Mouse (Mus musculus): ENCODE measurements around the gene Rnf41.
A peak's percentile ranks its signal among the peaks of the same experiment; 100 is the strongest.

The Rnf41 gene

DNA sequence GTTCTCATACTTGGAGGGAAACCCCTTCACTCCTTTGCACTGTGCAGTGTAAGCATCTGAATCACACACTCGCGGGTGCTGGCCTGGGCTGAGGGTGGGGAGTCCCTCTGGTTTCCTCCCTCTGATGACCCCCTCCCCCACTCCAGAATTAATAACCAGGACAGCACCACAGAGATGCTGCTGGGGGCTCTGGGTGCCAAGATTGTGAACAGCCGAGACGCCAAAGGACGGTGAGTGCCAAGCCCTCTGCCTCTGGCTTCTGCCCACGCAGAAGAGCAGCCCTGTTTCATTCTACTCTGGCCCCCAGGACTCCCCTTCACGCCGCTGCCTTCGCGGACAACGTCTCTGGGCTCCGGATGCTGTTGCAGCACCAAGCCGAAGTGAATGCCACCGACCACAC, 22.5 kb upstream of the Rnf41 start:
- no peak for DNase-seq (ENCODE audit: low spot score)

DNA sequence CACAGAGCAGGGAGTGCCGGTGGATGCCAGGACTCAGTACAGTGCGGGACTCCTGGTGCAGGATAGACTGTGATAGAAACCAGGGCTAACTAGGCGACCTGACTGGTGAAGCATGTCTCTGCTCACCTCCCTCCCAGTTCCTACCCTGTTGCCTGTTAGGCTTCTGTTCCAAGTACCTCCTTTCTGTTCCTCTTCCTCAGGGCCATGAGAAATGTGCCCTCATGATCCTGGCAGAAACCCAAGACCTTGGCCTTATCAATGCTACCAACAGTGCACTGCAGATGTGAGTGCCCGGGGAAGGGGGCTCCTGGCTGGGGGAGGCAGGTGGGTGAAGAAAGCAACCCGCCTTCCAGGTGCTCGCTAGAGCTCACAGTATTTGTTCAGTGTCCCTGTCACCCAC, 21.9 kb upstream of the Rnf41 start:
- DNase-seq (ENCODE audit: low spot score), result no peak

DNA sequence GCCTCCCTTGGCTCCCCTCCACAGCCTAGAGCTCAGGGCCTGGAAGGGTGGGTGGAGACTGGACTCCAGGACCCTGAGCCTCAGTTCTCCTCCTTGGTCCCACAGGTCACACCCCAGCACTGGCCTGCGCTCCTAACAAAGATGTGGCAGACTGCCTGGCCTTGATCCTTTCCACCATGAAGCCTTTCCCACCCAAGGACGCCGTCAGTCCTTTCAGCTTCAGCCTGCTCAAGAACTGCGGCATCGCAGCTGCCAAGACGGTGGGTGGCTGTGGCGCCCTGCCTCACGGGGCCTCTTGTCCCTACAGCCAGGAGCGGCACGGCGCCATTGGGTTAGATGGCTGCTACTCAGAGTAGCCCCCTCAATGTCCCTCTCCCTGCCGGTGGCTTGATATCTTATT, 21.1 kb upstream of the Rnf41 start:
- no peak for DNase-seq (ENCODE audit: low spot score)

DNA sequence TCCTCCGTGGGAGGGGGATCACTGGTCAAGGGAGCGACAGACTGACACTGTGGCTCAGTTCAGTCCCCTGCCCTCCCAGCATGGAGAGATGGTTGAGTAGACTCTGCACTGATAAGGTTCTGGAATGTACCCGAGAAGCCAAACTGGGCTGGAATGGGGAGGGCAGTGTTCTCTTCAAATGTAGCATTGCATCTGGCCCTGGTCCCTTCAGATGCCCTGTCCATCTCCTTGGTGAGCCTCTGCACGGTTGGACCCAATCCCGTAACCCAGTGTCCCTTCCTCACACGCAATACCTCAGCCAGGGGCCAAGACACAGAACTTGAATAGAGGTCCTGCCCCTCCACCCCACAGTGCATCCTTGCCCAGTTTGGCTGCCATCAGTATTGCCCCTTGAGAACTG, 19.6 kb upstream of the Rnf41 start:
- DNase-seq (ENCODE audit: low spot score), result no peak

DNA sequence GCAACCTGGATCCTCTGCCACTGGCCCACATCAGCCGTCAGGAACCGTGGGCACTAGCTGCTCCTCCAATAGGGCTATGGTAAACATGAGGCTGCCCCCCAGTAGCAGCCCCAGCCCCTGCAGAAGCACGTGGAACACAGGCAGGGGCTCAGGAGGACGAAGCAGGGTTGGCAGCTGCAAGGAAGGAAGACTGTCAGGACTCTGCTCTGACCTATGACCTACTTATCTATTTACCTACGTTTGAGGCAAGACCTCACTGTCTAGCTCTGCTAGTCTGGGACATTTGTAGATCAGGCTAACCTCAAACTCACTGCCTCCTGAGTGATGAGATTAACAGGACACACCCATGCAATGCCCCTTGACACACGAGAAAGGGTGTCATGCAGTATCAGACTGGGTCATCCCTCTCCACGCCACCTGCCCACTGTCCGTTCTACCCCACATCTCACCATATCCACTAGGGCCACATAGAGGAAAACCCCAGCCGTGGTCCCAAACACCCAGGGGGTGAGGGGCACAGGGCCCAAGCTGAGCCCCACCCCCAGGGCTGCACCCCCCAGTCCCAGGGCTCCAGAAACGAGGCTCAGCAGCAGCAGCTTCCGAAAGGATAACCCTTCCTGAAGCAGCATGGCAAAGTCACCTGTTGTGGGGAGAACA, 15.3 kb upstream of the Rnf41 start:
- DNase-seq (ENCODE audit: low spot score), result no peak

DNA sequence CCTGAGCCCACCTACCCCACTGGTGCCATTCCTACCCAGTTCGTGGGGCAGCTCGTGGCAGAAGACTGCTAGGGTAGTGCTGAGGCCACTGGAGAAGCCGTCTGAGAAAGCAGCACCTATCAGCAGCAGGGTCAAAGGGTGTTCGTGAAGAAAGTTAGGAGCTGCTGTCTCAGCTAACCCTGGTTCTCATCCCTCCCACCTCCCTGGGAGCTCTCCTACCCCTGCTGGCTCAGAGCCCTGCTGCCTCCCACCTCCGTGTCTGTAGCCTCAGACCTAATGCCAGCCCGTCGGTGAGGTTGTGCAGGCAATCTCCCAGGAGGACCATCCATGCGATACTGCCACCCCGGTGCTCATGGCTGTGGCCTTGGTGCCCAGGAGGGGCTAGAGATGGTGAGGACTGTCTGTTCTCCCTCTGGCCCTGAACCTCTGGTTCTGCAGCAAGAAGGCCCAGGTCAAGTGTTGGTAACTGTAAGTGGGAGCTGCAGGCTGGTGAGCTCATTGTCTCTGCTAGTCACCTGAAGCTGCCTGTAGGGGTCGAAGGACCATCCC, 14.7 kb upstream of the Rnf41 start:
- no peak for DNase-seq (ENCODE audit: low spot score)

DNA sequence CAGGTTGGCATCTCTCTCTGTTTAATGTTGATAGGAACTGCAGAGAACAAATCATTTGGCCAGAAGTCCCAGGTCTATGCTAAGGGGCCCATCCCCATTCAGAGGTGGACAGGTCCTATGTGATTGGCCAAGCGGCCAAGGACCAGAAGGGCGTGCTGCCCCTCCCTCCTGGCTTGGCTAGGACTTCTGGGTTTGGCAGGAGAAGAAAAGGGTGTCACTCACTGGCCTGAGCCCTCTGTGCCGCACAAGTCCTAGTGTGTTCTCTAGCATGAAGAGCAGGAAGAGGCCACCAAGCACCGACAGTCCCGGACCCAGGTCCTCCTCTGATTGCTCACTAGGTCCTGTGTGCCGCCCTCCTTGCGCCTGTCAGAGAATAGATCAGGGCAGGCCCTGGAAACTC, 14.0 kb upstream of the Rnf41 start:
- DNase-seq (ENCODE audit: low spot score), result no peak

DNA sequence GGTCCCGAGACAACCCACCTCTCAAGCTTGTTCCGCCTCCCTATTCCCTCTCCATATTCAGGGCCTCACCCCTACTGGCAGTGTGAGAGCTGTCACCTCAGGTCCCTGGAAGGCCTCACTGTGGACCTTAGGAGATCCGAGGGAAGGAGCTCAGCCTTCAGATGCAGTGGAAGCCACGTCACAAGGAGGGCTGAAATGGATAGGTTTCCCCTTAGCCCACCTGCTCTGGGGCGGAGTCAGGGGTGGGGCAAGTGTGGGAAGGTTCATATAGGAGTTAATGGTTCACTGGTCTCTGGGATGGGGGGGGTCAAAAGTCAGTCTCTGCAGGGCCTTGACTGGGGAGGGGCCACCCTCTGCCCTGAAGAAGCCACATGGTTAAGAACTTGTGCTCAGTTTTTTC, 11.1 kb upstream of the Rnf41 start:
- DNase-seq (ENCODE audit: low spot score), result no peak

DNA sequence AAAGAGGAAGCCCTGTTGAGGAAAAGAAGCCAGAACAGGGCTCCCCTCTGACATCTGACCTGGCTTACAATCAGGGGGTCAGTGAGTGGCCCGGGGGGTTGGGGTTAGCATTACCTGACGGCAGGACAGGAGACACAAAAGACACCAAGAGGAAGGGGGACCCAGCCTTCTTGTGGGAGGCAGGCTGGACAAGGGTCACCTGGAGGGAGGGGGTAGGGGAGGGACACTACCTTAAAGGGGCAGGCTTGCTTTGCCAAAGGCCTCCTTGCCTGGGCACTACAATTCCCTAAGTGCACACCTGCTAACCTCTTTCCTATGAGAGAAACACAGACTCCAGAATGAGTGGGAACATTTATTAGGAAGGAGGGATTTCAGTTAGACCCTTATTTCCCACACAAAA, 10.4 kb upstream of the Rnf41 start, which contains the start of gene Slc39a5:
Gene Slc39a5, minus strand, starts transcription at position 174 of the 400 bp plus-strand sequence.
- no peak for DNase-seq (ENCODE audit: low spot score)

DNA sequence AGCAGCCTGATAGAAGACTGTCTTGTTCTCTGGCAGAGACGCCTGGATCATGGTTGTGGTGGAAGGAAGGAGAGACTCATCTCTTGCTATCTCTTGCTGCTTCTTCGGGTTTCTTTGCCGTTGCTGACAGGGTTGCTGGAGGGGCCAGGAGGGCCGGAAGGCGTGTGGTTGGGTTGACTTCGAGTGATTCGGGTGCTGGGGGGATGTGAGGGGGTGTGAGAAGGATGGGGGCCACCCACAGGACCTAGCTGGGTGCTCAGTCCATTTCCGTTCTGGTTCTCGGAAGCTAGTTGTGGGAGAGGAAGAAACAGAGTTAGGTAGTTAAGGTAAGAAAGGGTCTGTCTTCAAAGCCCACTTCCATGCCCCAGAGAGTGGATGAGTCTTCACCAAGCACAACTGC, 9.8 kb upstream of the Rnf41 start:
- DNase-seq (ENCODE audit: low spot score), result no peak

DNA sequence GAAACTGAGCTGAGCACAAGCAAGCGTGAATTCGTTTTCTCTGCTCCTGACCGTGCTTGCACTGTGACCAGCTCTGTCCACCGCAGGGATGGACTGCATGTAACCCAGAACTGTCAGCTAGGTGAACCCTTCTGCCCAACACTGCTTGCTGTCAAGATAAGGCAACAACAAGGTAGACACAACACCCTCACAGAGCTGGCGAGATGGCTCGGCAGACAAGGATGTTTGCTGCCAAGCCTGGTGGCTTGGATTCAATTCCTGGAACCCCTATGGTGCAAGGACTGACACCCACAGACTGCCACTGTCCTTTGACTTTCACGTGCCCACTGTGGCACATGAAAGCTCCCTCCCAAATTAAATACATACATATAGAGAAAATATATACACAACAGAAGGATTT, 7.5 kb upstream of the Rnf41 start:
- no peak for DNase-seq (ENCODE audit: low spot score)

DNA sequence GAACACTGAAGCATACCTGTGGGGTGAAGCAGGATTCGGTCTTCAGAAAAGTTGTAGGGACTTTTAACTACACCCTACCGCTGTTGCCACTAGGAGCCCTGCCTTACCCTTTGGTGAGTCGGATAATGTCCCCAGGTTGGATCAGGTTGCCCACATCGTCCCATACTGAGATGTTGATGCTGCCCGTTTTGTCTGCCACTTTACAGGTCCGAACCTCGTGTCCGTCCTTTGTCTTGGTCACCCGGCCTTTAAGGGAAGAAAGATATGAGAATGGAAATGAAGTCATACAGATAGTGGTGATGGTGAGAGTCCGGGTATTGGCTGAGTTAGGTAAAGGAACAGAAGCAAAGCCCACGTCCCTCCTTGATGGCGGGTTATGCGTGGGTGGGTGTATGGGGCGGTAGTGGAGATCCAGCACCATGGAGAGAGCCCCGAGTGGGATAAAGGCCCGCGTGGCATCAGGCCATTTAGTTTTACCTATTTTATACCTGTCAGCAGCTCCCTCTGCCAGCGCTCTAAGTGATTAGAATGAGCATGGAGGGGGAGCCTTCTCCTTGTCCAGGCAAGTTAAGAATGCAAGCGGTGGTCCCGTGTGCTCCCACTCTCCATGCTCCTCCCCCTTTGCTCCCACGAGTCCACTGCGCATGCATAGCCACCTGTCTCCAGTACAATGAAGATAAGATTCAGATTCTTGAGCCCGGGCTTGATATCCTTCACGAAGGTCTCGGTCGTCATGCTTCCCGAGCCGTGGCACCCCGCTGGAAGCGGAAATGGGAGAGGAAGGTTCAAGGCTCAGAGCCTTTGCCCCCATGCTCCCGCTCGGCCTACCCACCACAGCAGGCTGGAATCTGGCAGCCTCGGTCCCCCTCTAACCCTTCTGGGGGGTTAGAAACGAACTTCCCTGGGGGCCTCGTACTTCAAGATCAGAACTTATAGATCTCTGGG, 2.6 kb upstream of the Rnf41 start:
- DNase-seq (ENCODE audit: low spot score), result no peak

DNA sequence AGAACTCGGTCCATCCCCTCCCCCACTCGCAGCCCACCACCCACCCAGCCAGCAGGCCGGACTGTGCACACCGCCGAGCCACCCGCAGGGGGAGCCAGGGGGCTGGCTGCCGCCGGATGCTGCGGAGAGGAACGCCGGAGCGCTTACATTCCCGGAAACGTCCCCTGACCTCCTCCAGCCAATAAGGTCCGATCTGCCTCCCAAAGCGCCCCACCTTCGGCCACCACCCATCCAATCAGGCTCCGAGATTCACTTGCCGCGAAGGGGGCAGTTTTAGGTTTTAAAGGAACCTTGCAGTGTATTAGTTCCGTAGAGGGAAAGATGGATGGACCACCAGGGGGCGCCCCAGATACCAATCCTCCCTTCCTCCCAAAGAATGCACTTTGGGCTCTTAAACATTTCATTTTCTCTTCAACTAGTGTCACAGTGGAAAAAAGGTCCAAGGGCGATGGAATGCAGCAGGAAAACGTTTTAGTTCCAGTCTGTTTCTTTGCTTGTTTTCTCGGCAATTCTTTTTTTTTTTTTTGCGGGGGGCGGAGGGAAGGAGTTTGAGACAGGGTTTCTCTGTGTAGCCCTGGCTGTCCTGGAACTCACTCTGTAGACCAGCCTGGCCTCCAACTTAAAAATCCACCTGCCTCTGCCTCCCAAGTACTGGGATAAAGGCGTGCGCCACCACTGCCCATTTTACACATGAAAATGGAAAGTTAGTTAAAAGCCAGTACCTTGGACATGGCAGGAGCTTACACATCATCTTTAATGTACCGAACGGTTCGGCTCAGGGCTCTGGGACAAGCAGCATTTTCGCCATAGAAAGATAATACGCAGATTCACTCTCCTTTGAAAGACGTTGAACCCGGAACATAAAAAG, 1.5 kb upstream of the Rnf41 start:
- peak; percentile 99 for DNase-seq (ENCODE audit: low spot score)

DNA sequence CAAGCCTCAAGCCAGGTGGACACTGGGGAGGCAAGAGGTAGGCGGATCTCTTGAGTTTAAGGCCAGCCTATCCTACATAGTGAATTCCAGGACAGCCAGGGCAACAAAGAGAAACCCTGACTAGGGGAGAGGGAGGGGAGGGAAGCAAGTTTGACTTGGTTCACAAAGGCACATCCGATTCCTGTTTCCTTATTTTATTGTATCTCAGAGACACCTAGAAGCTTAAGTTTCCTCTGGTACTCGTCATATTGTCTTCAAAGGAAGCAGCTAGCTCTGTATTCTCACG, 954 bp upstream of the Rnf41 start:
- DNase-seq (ENCODE audit: low spot score), result no peak

DNA sequence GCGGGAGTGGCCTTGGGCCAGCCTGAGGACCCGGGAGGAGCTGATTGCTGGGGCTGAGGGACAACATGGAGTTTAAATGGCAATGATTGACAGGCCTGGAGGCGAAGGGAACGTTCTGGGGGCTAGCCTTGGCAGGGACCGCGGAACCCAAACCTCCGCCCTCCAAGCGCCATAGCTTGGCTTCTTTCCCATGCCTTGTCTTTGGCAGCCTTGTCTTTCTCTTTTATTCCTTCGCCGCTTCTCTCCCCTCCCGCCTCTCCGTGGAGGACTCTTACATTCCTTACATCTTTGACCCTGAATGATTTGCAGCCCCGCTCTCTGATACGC, 561 bp downstream of the Rnf41 start:
- peak; percentile 25 for DNase-seq (ENCODE audit: low spot score)

DNA sequence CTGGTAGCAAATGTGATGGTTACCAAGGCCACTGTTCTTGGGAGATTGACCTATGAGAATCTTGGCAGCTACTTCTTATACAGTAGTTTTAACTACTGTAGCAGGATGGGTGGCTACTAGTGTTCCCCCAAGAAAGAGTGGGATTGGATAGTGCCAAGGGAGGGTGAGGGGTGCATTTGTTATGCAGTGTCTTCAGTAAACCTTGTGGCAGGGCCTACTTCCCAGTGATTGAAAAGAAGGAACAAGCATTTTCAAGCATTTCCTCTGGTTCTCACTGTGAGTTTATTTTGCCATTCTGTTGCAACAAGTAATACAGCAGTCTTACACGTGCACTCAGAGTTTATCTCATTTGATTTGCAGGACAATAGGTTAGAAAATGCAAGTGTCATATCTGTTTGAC, 1.1 kb downstream of the Rnf41 start:
- no peak for DNase-seq (ENCODE audit: low spot score)

DNA sequence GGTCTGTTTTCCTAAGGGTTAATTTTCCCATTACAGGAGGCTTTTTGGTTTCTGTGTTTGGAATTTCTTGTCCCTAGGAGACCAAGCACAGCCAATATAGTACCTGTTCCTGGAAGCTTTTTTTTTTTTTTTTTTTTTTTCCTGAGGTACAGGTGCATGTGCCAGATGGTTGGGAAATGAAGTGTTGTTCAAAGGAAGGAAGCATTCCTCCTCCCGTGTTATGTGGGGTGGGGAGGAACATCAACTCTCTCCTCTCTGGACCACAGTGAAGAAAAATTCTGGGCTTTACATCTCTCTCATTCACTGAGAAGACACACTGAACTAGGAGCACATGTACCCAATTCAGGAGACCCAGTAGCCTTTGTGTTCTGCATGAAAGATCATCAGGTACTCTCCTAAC, 1.6 kb downstream of the Rnf41 start:
- no peak for DNase-seq (ENCODE audit: low spot score)

DNA sequence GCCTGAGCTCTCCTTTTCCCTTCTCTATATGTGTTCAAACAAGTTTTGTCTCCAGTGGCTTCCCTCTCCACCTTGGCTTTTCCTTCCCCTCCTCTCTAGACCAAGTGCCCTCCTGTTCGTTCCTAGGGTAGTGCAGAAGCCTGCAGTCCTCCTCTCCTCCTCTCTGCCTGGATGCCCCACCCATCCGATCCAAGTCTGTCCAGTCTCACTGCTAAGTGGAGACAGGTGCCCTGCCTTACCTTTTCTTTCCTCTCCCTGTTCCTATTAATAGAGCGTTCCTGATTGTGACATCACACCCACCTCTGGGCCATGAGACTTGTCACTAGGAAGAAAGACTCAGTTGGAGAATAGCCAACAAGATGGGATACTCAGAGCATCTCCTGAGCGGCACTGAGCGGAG, 3.4 kb downstream of the Rnf41 start:
- no peak for DNase-seq (ENCODE audit: low spot score)

DNA sequence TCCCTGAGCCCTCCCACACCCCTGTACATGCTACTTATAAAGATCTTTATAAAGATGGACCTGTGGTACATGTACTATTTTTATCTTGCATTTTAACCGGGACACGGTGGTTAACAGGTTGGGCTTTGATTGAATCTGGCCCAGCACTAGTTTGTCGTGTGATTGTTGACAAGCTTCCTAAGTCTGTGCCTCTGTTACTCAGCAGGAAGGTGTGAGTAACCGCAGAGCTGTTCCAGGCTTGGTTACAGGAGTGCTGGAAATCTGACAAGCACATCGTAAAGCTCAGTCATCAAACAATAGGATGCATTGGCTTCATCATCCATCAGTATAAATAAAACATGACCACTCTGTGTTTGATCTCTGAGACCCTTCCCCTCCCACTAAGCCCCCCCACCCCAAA, 11.0 kb downstream of the Rnf41 start:
- no peak for DNase-seq (ENCODE audit: low spot score)

DNA sequence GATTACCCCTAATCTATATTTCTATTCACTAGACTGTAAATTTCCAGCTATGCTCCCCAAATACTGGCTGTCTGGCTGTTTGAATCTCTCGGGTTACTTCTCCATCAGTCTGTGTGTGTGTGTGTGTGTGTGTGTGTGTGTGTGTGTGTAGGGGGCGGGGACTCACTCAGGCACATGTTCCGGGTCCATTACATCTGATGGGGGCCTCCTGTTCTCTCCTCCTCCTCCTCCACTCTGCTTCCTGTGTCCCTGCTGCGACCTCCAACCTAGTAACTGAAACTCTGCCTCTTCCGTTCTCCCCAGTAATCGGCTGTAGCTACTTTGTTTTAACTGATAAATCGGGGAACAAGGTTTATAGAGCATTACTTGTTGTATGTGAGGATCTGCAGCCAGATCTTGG, 13.1 kb downstream of the Rnf41 start:
- DNase-seq (ENCODE audit: low spot score), result peak; percentile 21

DNA sequence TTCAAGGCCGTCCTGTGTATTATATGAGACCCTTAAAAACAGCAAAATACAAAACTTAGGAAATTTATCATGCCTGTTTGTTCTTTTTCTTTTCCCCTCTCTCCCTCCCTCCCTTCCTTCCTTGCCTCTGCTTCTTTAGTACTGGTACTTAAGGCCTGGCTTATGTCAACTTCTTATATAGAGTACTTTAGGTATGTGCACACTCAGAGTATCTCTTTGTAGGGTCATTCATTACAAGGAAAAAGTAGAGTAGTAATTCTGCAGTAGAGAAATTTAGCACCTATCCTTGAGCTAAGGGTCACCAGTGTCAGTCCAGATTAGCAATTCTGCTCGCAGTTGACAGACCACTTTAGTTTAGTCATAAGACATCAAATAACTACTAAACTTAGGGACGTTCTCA, 13.8 kb downstream of the Rnf41 start:
- DNase-seq (ENCODE audit: low spot score), result no peak

DNA sequence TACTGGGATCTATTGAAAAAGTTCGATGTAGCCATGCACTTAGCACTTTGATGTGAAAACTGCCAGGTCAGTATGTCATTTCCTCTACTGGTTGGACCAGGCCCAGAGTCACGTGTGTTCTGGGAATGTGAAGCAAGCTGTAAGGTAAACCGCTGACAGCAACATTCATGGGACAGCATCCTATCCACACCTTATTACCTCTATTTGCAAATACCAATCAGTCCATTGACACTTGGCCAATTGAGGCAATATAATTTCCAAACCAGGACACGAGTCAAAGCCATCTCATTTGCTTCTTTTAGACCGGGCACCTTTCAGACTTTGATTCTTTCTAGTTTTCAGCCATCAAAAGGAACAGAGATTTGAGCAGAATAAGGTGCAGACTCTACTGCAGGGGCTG, 17.6 kb downstream of the Rnf41 start:
- no peak for DNase-seq (ENCODE audit: low spot score)

DNA sequence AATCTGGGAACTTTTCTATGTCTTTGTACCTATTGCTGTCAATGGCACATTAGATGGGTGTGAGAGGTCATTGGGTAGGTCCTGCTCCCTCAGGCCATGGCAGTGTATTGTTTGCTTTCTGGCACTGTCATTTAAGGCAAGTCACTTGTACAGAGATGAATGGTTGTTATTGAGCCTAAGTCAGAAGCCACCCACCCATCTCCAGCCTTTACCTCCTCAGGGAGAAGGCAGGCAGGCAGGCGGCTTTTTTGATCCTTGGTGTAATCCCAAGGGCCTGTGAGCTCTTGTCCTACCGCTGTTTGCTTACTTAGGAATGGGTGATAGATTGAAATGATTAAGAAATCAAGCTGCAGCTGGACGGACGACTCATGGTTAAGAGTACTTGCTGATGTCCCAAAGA, 18.0 kb downstream of the Rnf41 start:
- DNase-seq (ENCODE audit: low spot score), result no peak

Data from lung, postnatal 25 days (tissue).